Mouse (Mus musculus): ENCODE data around the gene BC034090. TPM values are rescaled to one million over a fixed set of nuclear protein-coding genes. Genes with fewer than 3 reads are reported as not detected.

Gene BC034090
- polyA plus RNA-seq (2017; shearing (Covaris generic)) = 2.1 TPM

GRCm38 (mm10) chr1:155243797-155244770, at the start of gene BC034090:
Gene BC034090 (minus strand): TSS chr1:155244444.

Other genes starting within 250 kb of the BC034090 start
- 14.3 TPM for gene Ier5, start 144.8 kb downstream of the BC034090 start, polyA plus RNA-seq (2017; shearing (Covaris generic))
- gene Mr1, start 97.6 kb downstream of the BC034090 start, polyA plus RNA-seq (2017; shearing (Covaris generic)) = 30.7 TPM
- 79.6 TPM for gene Stx6, start 85.7 kb downstream of the BC034090 start, polyA plus RNA-seq (2017; shearing (Covaris generic))
- 35.4 TPM for gene Xpr1, start 173.0 kb upstream of the BC034090 start, polyA plus RNA-seq (2017; shearing (Covaris generic))

All from inflammation-experienced regulatory T-cells, adult 16 weeks (primary cell).